Mouse (Mus musculus) heart, postnatal 25 days (tissue): ENCODE results near the gene Igsf21. TPM values are rescaled to one million over a fixed set of nuclear protein-coding genes. Genes with fewer than 3 reads are reported as not detected.

Source experiments
- DNase-seq: peaks from one replicate; pipeline ENCODE4 v3.0.0; 2022; ENCODE audit warnings: low spot score
- intact Hi-C: fragments of 180-260 bp; cut with DNase I; formaldehyde crosslinking; loops from one replicate; pipeline ENCODE4 v1.15.1; 2025
- total RNA-seq, 2 experiments: library from RNA; stranded (reverse); gene quantifications; 2 replicates each; pipeline ENCODE4 v1.2.3; 2021

Gene Igsf21
- total RNA-seq, 2 experiments from 2014 or later = 0.21 to 0.25 TPM

GRCm38 (mm10) chr4:140108871-140109625 lies 137.5 kb downstream of the Igsf21 start:
- DNase-seq = no peak
- intact Hi-C loops = loop anchor here (10.0 kb wide), 1 partner anchor 234 kb away; no protein-coding TSS in a partner anchor

GRCm38 (mm10) chr4:140107161-140107560 lies 139.4 kb downstream of the Igsf21 start:
- no peak for DNase-seq
- intact Hi-C loops = loop anchor here (10.0 kb wide), 1 partner anchor 232 kb away; no protein-coding TSS in a partner anchor

- intact Hi-C loops = loop anchor here (10.0 kb wide), 1 partner anchor 230 kb away; no protein-coding TSS in a partner anchor
These were observed 141.8 kb downstream of the Igsf21 start for GRCm38 (mm10) chr4:140104795-140105194.

GRCm38 (mm10) chr4:140103341-140104027 lies 143.1 kb downstream of the Igsf21 start:
- intact Hi-C loops = loop anchor here (10.0 kb wide), 1 partner anchor 229 kb away; no protein-coding TSS in a partner anchor

More at GRCm38 (mm10) chr4:140104795-140105194, 141.8 kb downstream of the Igsf21 start:
- no peak for DNase-seq

GRCm38 (mm10) chr4:140102581-140103200 lies 143.9 kb downstream of the Igsf21 start:
- intact Hi-C loops = loop anchor here (10.0 kb wide), 1 partner anchor 228 kb away; no protein-coding TSS in a partner anchor
- DNase-seq = no peak

More at GRCm38 (mm10) chr4:140103341-140104027, 143.1 kb downstream of the Igsf21 start:
- DNase-seq = no peak

GRCm38 (mm10) chr4:140101106-140101505 lies 145.5 kb downstream of the Igsf21 start:
- intact Hi-C loops = loop anchor here (10.0 kb wide), 1 partner anchor 226 kb away; no protein-coding TSS in a partner anchor

GRCm38 (mm10) chr4:140100141-140100540 lies 146.4 kb downstream of the Igsf21 start:
- DNase-seq = no peak
- intact Hi-C loops = loop anchor here (10.0 kb wide), 1 partner anchor 225 kb away; no protein-coding TSS in a partner anchor

More at GRCm38 (mm10) chr4:140101106-140101505, 145.5 kb downstream of the Igsf21 start:
- no peak for DNase-seq

- no peak for DNase-seq
- intact Hi-C loops = no loop called here
These were observed 150.3 kb downstream of the Igsf21 start for GRCm38 (mm10) chr4:140096283-140096682.

- no peak for DNase-seq
- intact Hi-C loops = no loop called here
These were observed 151.7 kb downstream of the Igsf21 start for GRCm38 (mm10) chr4:140094835-140095234.

GRCm38 (mm10) chr4:140092367-140092766 lies 154.2 kb downstream of the Igsf21 start:
- intact Hi-C loops = no loop called here
- no peak for DNase-seq

- no peak for DNase-seq
- intact Hi-C loops = no loop called here
These were observed 154.9 kb downstream of the Igsf21 start for GRCm38 (mm10) chr4:140091693-140092092.

- no peak for DNase-seq
- intact Hi-C loops = no loop called here
These were observed 156.9 kb downstream of the Igsf21 start for GRCm38 (mm10) chr4:140089676-140090075.

GRCm38 (mm10) chr4:140088711-140089440 lies 157.7 kb downstream of the Igsf21 start:
- DNase-seq = no peak
- intact Hi-C loops = no loop called here

GRCm38 (mm10) chr4:140086192-140086591 lies 160.4 kb downstream of the Igsf21 start:
- no peak for DNase-seq
- intact Hi-C loops = no loop called here

- intact Hi-C loops = no loop called here
- peak; percentile 5 for DNase-seq
These were observed 162.0 kb downstream of the Igsf21 start for GRCm38 (mm10) chr4:140084521-140085011.

- intact Hi-C loops = no loop called here
- DNase-seq = no peak
These were observed 162.5 kb downstream of the Igsf21 start for GRCm38 (mm10) chr4:140084064-140084463.

GRCm38 (mm10) chr4:140078416-140078815 lies 168.2 kb downstream of the Igsf21 start:
- intact Hi-C loops = no loop called here

GRCm38 (mm10) chr4:140077615-140078014 lies 169.0 kb downstream of the Igsf21 start:
- intact Hi-C loops = no loop called here
- no peak for DNase-seq

More at GRCm38 (mm10) chr4:140078416-140078815, 168.2 kb downstream of the Igsf21 start:
- no peak for DNase-seq

- intact Hi-C loops = no loop called here
- no peak for DNase-seq
These were observed 169.6 kb downstream of the Igsf21 start for GRCm38 (mm10) chr4:140076852-140077563.
